Mouse (Mus musculus): ENCODE data around the gene Cldn12. TPM values are rescaled to one million over a fixed set of nuclear protein-coding genes. Genes with fewer than 3 reads are reported as not detected.
A peak's percentile ranks its signal among the peaks of the same experiment; 100 is the strongest.

Cldn12 gene
- 26.6 and 28.7 TPM in 2 replicates for polyA plus RNA-seq (2016; fragmentation: Nextera tagmentation; extraction: Ambion mirVana)

- peak within 1 kb of the TSS; percentile 91 for H3K27ac ChIP-seq
- H3K9ac ChIP-seq: peak within 1 kb of the TSS; percentile 82
- H3K36me3 ChIP-seq: peaks cover 5% of the 10 kb centered on the region; the same call in 1 of the 2 replicates
- H3K27me3 ChIP-seq: no peaks in the 10 kb centered on the region
- no peaks in the 10 kb centered on the region for H3K9me3 ChIP-seq (replicated peaks)
- H3K4me2 ChIP-seq (replicated peaks): peak within 1 kb of the TSS; percentile 75
- WGBS: under 1% methylated on average over 75 of the region's 79 CpGs
- ATAC-seq (ENCODE audit: low FRiP score): peak; percentile 95
- H3K4me1 ChIP-seq: peaks cover 5% of the 10 kb centered on the region; the same call in 1 of the 2 replicates
- peak within 1 kb of the TSS; percentile 78 for H3K4me3 ChIP-seq
These were observed at the start of gene Cldn12 for GRCm38 (mm10) chr5:5514196-5515076. Gene Cldn12 (minus strand): TSS chr5:5514958.

GRCm38 (mm10) chr5:5562435-5562834 is 47.7 kb upstream of the Cldn12 start:
- Histone ChIP-seq H3K36me3 (no peaks in the 10 kb centered on the region), H3K4me1 (peaks cover 8% of the 10 kb centered on the region), H3K4me2 (replicated peaks) (no peak overlapping the region), H3K4me3 (no peak overlapping the region), H3K9ac (no peak overlapping the region), H3K27ac (no peak overlapping the region), H3K9me3 (replicated peaks) (no peaks in the 10 kb centered on the region), H3K27me3 (no peaks in the 10 kb centered on the region)
- no peak for ATAC-seq (ENCODE audit: low FRiP score)
- 68% methylated on average over 3 of the region's 3 CpGs for WGBS

DNA sequence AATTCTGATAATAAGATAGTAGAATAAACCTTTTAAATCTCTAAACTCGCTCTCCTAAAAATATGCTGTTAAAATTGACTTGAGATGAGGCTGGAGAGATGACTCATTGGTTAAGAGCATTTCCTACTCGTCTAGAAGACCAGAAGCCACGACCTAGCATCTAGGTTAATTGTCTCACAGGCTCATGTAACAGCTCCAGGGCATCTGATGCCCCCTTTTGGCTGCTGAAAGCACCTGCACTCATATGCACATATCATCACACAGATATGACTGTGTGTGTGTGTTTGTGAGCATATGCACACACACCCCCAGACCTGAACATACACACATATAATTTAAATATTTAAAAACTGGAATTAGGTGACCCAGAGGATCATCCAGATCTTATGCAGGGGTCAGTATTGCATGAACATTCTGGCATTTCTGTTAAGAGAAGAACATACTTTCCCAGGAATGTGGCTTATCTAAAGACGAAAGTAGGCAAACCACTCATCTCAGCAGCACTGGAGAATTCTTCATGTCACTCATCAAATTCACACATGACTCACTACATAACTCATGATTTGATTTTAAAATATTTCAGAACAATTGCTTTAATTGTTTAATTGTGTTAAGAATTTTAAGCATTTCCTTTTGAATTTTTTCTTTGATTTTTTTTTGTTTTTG is 46.4 kb upstream of the Cldn12 start:
- Histone ChIP-seq H3K9me3 (replicated peaks) (no peaks in the 10 kb centered on the region), H3K27me3 (no peaks in the 10 kb centered on the region), H3K9ac (no peak overlapping the region), H3K4me3 (no peak overlapping the region), H3K4me2 (replicated peaks) (no peak overlapping the region), H3K4me1 (peaks cover 8% of the 10 kb centered on the region), H3K36me3 (no peaks in the 10 kb centered on the region), H3K27ac (no peak overlapping the region)
- WGBS: 77% methylated on average over 4 of the region's 4 CpGs
- ATAC-seq (ENCODE audit: low FRiP score): no peak

DNA sequence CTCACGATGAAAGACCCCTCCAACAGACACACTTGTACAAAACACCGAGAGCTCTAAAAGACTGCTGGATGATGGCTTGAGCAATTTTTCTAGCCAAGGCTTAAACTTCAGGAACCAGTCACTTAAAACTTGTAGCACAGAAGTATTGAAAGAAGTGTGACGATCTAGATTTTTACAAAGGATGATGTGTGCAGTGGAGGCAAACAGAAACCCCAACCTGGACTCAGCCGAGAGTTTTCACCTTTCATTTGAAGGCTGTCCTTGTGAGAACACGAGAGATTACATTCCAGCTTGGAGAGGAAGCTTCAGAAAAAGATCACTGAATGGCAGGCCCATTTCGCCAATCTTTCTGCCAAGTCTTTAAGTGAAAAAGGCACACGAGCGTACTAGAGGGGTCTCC is 45.0 kb upstream of the Cldn12 start:
- WGBS: 45% methylated on average over 8 of the region's 8 CpGs
- Histone ChIP-seq H3K9ac (peak overlapping the region; percentile 70), H3K4me2 (replicated peaks) (peak overlapping the region; percentile 63), H3K36me3 (peaks cover 4% of the 10 kb centered on the region), H3K4me3 (peak overlapping the region; percentile 73), H3K27me3 (no peaks in the 10 kb centered on the region), H3K9me3 (replicated peaks) (no peaks in the 10 kb centered on the region), H3K4me1 (peaks cover 8% of the 10 kb centered on the region), H3K27ac (peak overlapping the region; percentile 60; the same call in 1 of the 2 replicates)
- peak; percentile 15; the same call in 1 of the 2 replicates for ATAC-seq (ENCODE audit: low FRiP score)

GRCm38 (mm10) chr5:5559079-5559740 is 44.5 kb upstream of the Cldn12 start, which contains the start of gene Gtpbp10:
Gene Gtpbp10 (minus strand): TSS chr5:5559538.
- H3K4me3 ChIP-seq: peak within 1 kb of the TSS; percentile 73
- peaks cover 8% of the 10 kb centered on the region for H3K4me1 ChIP-seq
- peak within 1 kb of the TSS; percentile 60; the same call in 1 of the 2 replicates for H3K27ac ChIP-seq
- peaks cover 10% of the 10 kb centered on the region for H3K36me3 ChIP-seq
- no peaks in the 10 kb centered on the region for H3K27me3 ChIP-seq
- H3K9me3 ChIP-seq (replicated peaks): no peaks in the 10 kb centered on the region
- 2% methylated on average over 43 of the region's 43 CpGs for WGBS
- H3K9ac ChIP-seq: peak within 1 kb of the TSS; percentile 70
- H3K4me2 ChIP-seq (replicated peaks): peak within 1 kb of the TSS; percentile 63
- ATAC-seq (ENCODE audit: low FRiP score): peak; percentile 99

DNA sequence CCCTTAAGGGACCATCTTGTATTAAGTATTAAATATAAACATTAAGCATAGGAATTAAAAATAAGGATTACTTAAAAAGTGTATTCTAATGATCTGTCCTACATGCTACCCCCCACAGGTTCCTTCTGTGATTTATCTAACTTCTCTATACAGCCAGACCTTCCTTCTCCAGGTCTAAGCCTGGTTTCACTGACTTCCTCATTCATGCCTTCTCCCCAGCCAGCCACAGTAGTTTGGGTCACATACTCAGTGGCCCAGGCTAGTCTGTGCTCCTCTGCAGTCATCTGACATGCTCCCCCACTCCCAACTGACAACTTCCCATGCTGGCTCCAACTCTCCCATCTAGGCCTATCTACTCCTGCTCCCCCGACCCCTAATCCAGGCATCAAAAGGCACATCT is 36.4 kb upstream of the Cldn12 start:
- H3K36me3 ChIP-seq: peaks cover 59% of the 10 kb centered on the region
- H3K27ac ChIP-seq: no peak overlapping the region
- no peaks in the 10 kb centered on the region for H3K9me3 ChIP-seq (replicated peaks)
- H3K27me3 ChIP-seq: no peaks in the 10 kb centered on the region
- no peak overlapping the region for H3K4me3 ChIP-seq
- H3K4me2 ChIP-seq (replicated peaks): no peak overlapping the region
- H3K9ac ChIP-seq: no peak overlapping the region
- no peaks in the 10 kb centered on the region for H3K4me1 ChIP-seq
- 92% methylated on average over 1 of the region's 1 CpGs for WGBS
- ATAC-seq (ENCODE audit: low FRiP score): no peak

- Histone ChIP-seq H3K9me3 (replicated peaks) (no peaks in the 10 kb centered on the region), H3K4me3 (no peak overlapping the region), H3K27me3 (no peaks in the 10 kb centered on the region), H3K4me1 (no peaks in the 10 kb centered on the region), H3K4me2 (replicated peaks) (no peak overlapping the region), H3K27ac (no peak overlapping the region), H3K9ac (no peak overlapping the region), H3K36me3 (peaks cover 44% of the 10 kb centered on the region)
- 83% methylated on average over 3 of the region's 3 CpGs for WGBS
- ATAC-seq (ENCODE audit: low FRiP score): no peak
These were observed 25.6 kb upstream of the Cldn12 start for GRCm38 (mm10) chr5:5540385-5540784.

GRCm38 (mm10) chr5:5539771-5540170 is 25.0 kb upstream of the Cldn12 start:
- 83% methylated on average over 3 of the region's 3 CpGs for WGBS
- no peak overlapping the region for H3K9ac ChIP-seq
- H3K9me3 ChIP-seq (replicated peaks): no peaks in the 10 kb centered on the region
- H3K27ac ChIP-seq: no peak overlapping the region
- no peaks in the 10 kb centered on the region for H3K27me3 ChIP-seq
- no peak overlapping the region for H3K4me3 ChIP-seq
- peaks cover 44% of the 10 kb centered on the region for H3K36me3 ChIP-seq
- ATAC-seq (ENCODE audit: low FRiP score): no peak
- H3K4me2 ChIP-seq (replicated peaks): no peak overlapping the region
- no peaks in the 10 kb centered on the region for H3K4me1 ChIP-seq

- Histone ChIP-seq H3K27ac (no peak overlapping the region), H3K9ac (no peak overlapping the region), H3K27me3 (no peaks in the 10 kb centered on the region), H3K9me3 (replicated peaks) (no peaks in the 10 kb centered on the region), H3K36me3 (peaks cover 18% of the 10 kb centered on the region), H3K4me3 (no peak overlapping the region), H3K4me1 (no peaks in the 10 kb centered on the region), H3K4me2 (replicated peaks) (no peak overlapping the region)
- 90% methylated on average over 1 of the region's 1 CpGs for WGBS
- ATAC-seq (ENCODE audit: low FRiP score): no peak
These were observed 21.4 kb upstream of the Cldn12 start for GRCm38 (mm10) chr5:5536131-5536530.

DNA sequence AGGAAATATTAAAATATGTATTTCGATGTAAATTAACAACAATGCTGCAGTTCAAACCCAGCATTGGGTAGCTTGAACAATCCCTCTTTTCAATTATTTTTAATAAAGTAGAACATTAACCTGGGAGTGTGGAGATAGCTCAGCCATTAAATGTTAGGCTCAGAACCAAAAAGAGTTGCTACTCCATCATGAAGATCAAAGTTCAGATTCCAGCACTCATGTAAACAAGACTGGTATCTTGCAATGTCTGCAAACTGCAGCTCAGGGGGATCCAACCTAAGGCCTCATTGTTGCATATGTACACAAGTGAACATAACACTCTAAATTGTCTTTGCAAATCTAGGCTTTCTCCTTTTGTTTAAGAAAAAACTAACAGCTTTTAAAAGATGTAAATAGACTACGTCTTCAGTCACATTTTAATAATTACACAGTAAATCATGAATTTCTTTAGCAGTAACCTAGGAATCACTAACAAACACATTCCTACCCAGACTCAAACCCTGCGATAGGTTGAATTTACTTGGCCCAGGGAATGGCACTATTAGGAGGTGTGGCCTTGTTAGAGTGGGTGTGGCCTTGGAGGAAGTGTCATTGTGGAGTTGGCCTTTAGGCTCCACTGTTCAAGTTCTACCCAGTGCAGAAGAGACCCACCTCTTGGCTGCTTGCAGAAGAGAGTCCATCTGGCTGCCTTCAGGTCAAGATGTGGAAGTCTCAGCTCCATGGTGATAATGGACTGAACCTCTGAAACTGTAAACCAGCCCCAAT is 19.1 kb upstream of the Cldn12 start:
- WGBS: 92% methylated on average over 3 of the region's 3 CpGs
- no peak overlapping the region for H3K27ac ChIP-seq
- H3K4me3 ChIP-seq: no peak overlapping the region
- H3K36me3 ChIP-seq: peaks cover 8% of the 10 kb centered on the region
- H3K9ac ChIP-seq: no peak overlapping the region
- no peak for ATAC-seq (ENCODE audit: low FRiP score)
- no peak overlapping the region for H3K4me2 ChIP-seq (replicated peaks)
- H3K4me1 ChIP-seq: no peaks in the 10 kb centered on the region
- H3K27me3 ChIP-seq: no peaks in the 10 kb centered on the region
- H3K9me3 ChIP-seq (replicated peaks): no peaks in the 10 kb centered on the region

DNA sequence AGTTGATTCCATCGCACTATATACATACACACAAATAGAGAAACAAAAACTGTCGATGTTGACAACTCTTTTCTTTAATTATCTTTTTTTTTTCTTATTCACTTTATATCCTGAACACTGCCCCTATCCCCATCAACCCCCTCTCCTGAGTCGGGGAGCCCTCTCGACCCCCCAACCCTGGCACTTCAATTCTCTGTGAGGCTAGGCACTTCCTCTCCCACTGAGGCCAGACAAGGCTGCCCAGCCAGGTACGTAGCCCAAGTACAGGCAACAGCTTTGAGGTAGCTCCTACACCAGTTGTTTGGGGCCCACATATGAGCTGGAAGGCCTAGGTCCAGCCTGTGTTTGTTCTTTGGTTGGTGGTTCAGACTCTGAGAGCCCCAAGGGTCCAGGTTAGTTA is 653 bp upstream of the Cldn12 start:
- Histone ChIP-seq H3K36me3 (peaks cover 5% of the 10 kb centered on the region; the same call in 1 of the 2 replicates), H3K27me3 (no peaks in the 10 kb centered on the region), H3K27ac (no peak overlapping the region), H3K9ac (no peak overlapping the region), H3K4me1 (peaks cover 5% of the 10 kb centered on the region; the same call in 1 of the 2 replicates), H3K9me3 (replicated peaks) (no peaks in the 10 kb centered on the region), H3K4me2 (replicated peaks) (peak overlapping the region; percentile 75), H3K4me3 (no peak overlapping the region)
- WGBS: 80% methylated on average over 5 of the region's 5 CpGs
- no peak for ATAC-seq (ENCODE audit: low FRiP score)

Measured in hindbrain, embryonic 12.5 days (tissue).